Mouse (Mus musculus) heart, adult 2 months (tissue): Measurements from ENCODE around the gene Cbll1. TPM values are rescaled to one million over a fixed set of nuclear protein-coding genes. Genes with fewer than 3 reads are reported as not detected.

Experiments
- DNase-seq, 2 experiments: peaks; one replicate each; pipeline ENCODE4 v3.0.0; 2021
- H3K27ac ChIP-seq: fragments of 200-600 bp; 2 replicates; pipeline ENCODE4 v1.8.1; 2022
- H3K27me3 ChIP-seq: fragments of 200-500 bp; 2 replicates; pipeline ENCODE4 v1.6.1; 2012; ENCODE audit warnings: mild to moderate bottlenecking, low read length, inconsistent platforms, mixed read lengths; ENCODE audit not compliant: control insufficient read depth, insufficient read depth
- H3K36me3 ChIP-seq: fragments of 200-500 bp; 2 replicates; pipeline ENCODE4 v1.6.1; 2012; ENCODE audit warnings: low read length, inconsistent platforms; ENCODE audit not compliant: control insufficient read depth, insufficient read depth
- H3K4me1 ChIP-seq: fragments of 200-500 bp; 2 replicates; pipeline ENCODE4 v1.6.1; 2011; ENCODE audit warnings: low read length; ENCODE audit not compliant: control insufficient read depth, insufficient read depth
- H3K4me3 ChIP-seq: fragments of 200-600 bp; 2 replicates; pipeline ENCODE4 v1.8.1; 2022
- H3K79me2 ChIP-seq: fragments of 200-500 bp; replicated peaks from 2 replicates; pipeline ENCODE4 v1.6.1; 2012; ENCODE audit warnings: mild to moderate bottlenecking, inconsistent platforms, low read length, moderate library complexity, mixed read lengths; ENCODE audit not compliant: control insufficient read depth, insufficient read depth
- H3K9ac ChIP-seq: fragments of 200-500 bp; 2 replicates; pipeline ENCODE4 v1.6.1; 2012; ENCODE audit warnings: low read depth, mild to moderate bottlenecking, control low read depth, inconsistent platforms, low read length, mixed read lengths
- CTCF ChIP-seq: fragments of 200-600 bp; IDR thresholded peaks from 2 replicates; pipeline ENCODE4 v1.8.1; 2022; ENCODE audit warnings: antibody characterized with exemption, mild to moderate bottlenecking, moderate library complexity
- EP300 ChIP-seq: fragments of 200-500 bp; IDR thresholded peaks from 2 replicates; pipeline ENCODE4 v1.6.1; 2011; ENCODE audit warnings: low read depth, low read length, control low read depth; ENCODE audit not compliant: insufficient read depth
- POLR2A ChIP-seq: fragments of 200-500 bp; IDR thresholded peaks from 2 replicates; pipeline ENCODE4 v1.6.1; 2011; ENCODE audit warnings: mild to moderate bottlenecking, low read depth, low read length, control low read depth; ENCODE audit not compliant: insufficient read depth
- WGBS: fragments of 180-500 bp; shearing (Covaris S2); methylation state at CpG from one replicate; pipeline ENCODE4 v1.1.7; 2018; 5-methylcytosine and 5-hydroxymethylcytosine counted together
- intact Hi-C: fragments of 180-260 bp; cut with DNase I; formaldehyde crosslinking; loops from one replicate; pipeline ENCODE4 v1.15.1; 2025
- long read RNA-seq: library from polyadenylated mRNA; stranded (forward); transcript quantifications from one replicate; pipeline ENCODE4 v2.0.0, GENCODE M21; 2021
- polyA plus RNA-seq: library from polyadenylated mRNA; depleted of rRNA; stranded (reverse); fragments of >200 nt; gene quantifications from 2 replicates; pipeline ENCODE4 v1.2.3, GENCODE M21; 2012; rRNA removed
- total RNA-seq, 2 experiments: library from RNA; stranded (reverse); gene quantifications; 2 replicates each; pipeline ENCODE4 v1.2.3; 2021

Gene Cbll1
- 10 to 100 TPM; 11.1 TPM for total RNA-seq
- 4.6 and 7.0 TPM in 2 replicates for polyA plus RNA-seq
- long read RNA-seq, partial matches to known transcripts: 0 of 5 reads
- long read RNA-seq, other reads (novel, unspliced or antisense): 2 of 5 reads

- Histone ChIP-seq H3K4me1 (peaks cover 2% of the 10 kb centered on the region), H3K4me3 (peak within 1 kb of the TSS; percentile 84), H3K27ac (peak within 1 kb of the TSS; percentile 98), H3K9ac (peak within 1 kb of the TSS; percentile 92), H3K79me2 (0 out of 2 replicates have a peak, but pooled peaks cover 1% of the 10 kb centered on the region), H3K36me3 (no peaks in the 10 kb centered on the region), H3K27me3 (no peaks in the 10 kb centered on the region)
- no peak for TF ChIP-seq CTCF
- TF ChIP-seq EP300: 0 out of 2 replicates have a peak, but pooled peaks have one; percentile 22
- peak; percentile 96 for TF ChIP-seq POLR2A
- DNase-seq: peak; percentile 97 to 98
- WGBS: under 1% methylated on average over 68 of the region's 68 CpGs
- intact Hi-C loops: loop anchor here (2.0 to 10.0 kb wide), 5 partner anchors 125 to 423 kb away; partner anchors contain the start of genes Cog5 and Dus4l
Measured at GRCm38 (mm10) chr12:31499314-31500131, at the start of gene Cbll1. TSS of gene Cbll1 (minus strand) at chr12:31499616.

DNA sequence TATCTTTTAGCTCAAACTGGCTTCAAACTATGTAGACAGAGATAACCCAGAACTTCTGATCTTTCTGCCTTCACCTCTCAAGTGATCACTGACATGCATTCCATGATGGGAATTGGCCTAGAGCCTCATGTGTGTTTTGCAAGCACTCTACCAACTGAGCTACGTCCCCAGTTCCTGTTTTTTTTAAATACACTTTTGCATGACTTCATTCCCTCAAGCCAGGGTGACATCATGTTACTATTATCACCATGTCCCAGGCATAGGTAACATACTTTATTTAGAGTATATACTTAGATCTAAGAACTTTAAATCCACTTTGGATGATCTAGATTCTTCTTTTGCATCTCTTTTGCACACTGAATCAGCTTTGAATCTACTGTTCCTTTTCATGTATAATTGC lies 46.6 kb upstream of the Cbll1 start:
- 28% methylated on average over 1 of the region's 1 CpGs for WGBS

GRCm38 (mm10) chr12:31545219-31545618 lies 45.8 kb upstream of the Cbll1 start:
- H3K4me1 ChIP-seq: no peaks in the 10 kb centered on the region
- no peak for DNase-seq
- TF ChIP-seq EP300: no peak
- no peak for TF ChIP-seq CTCF
- TF ChIP-seq POLR2A: no peak
- intact Hi-C loops: no loop called here
- no peaks in the 10 kb centered on the region for H3K27me3 ChIP-seq
- WGBS: 66% methylated on average over 2 of the region's 2 CpGs
- no peaks in the 10 kb centered on the region for H3K36me3 ChIP-seq
- H3K27ac ChIP-seq: no peak overlapping the region
- H3K4me3 ChIP-seq: no peak overlapping the region
- H3K79me2 ChIP-seq: no peaks in the 10 kb centered on the region
- no peak overlapping the region for H3K9ac ChIP-seq

More for the DNA sequence above, 46.6 kb upstream of the Cbll1 start:
- Histone ChIP-seq H3K4me1 (no peaks in the 10 kb centered on the region), H3K9ac (no peak overlapping the region), H3K4me3 (no peak overlapping the region), H3K27me3 (no peaks in the 10 kb centered on the region), H3K36me3 (no peaks in the 10 kb centered on the region), H3K79me2 (no peaks in the 10 kb centered on the region), H3K27ac (no peak overlapping the region)
- TF ChIP-seq EP300: no peak
- DNase-seq: no peak
- intact Hi-C loops: no loop called here

GRCm38 (mm10) chr12:31541541-31541940 lies 42.1 kb upstream of the Cbll1 start:
- Histone ChIP-seq H3K4me3 (no peak overlapping the region), H3K4me1 (no peaks in the 10 kb centered on the region; the same call in 1 of the 2 replicates), H3K27me3 (no peaks in the 10 kb centered on the region), H3K79me2 (no peaks in the 10 kb centered on the region), H3K36me3 (no peaks in the 10 kb centered on the region), H3K27ac (no peak overlapping the region), H3K9ac (no peak overlapping the region)
- intact Hi-C loops: no loop called here
- TF ChIP-seq EP300 (no peak), CTCF (no peak), POLR2A (no peak)
- no peak for DNase-seq
- 58% methylated on average over 5 of the region's 5 CpGs for WGBS

- no peak for TF ChIP-seq POLR2A
- TF ChIP-seq EP300: no peak
- no peak for TF ChIP-seq CTCF
- DNase-seq: no peak
- H3K27me3 ChIP-seq: no peaks in the 10 kb centered on the region
- no peaks in the 10 kb centered on the region for H3K79me2 ChIP-seq
- H3K9ac ChIP-seq: no peak overlapping the region
- no peak overlapping the region for H3K4me3 ChIP-seq
- no peaks in the 10 kb centered on the region; the same call in 1 of the 2 replicates for H3K4me1 ChIP-seq
- no peaks in the 10 kb centered on the region for H3K36me3 ChIP-seq
- 90% methylated on average over 2 of the region's 2 CpGs for WGBS
- intact Hi-C loops: no loop called here
- H3K27ac ChIP-seq: no peak overlapping the region
Measured at GRCm38 (mm10) chr12:31539783-31540182, 40.4 kb upstream of the Cbll1 start.

GRCm38 (mm10) chr12:31537515-31538230 lies 38.3 kb upstream of the Cbll1 start:
- intact Hi-C loops: no loop called here
- Histone ChIP-seq H3K27me3 (no peaks in the 10 kb centered on the region), H3K27ac (no peak overlapping the region; the same call in 1 of the 2 replicates), H3K79me2 (no peaks in the 10 kb centered on the region), H3K9ac (no peak overlapping the region), H3K4me3 (no peak overlapping the region), H3K4me1 (no peaks in the 10 kb centered on the region; the same call in 1 of the 2 replicates), H3K36me3 (no peaks in the 10 kb centered on the region)
- DNase-seq: peak; percentile 25 to 36
- 35% methylated on average over 7 of the region's 7 CpGs for WGBS
- TF ChIP-seq POLR2A: no peak
- no peak for TF ChIP-seq CTCF
- no peak for TF ChIP-seq EP300
